Mouse (Mus musculus): ENCODE results near the gene Pik3r5.

The Pik3r5 gene

GRCm38 (mm10) chr11:68519815-68520214 lies 87.9 kb downstream of the Pik3r5 start:
- DNase-seq (ENCODE audit: low read depth in 2 of 2, low spot score in 2 of 2), result no peak

GRCm38 (mm10) chr11:68520439-68520838 lies 88.5 kb downstream of the Pik3r5 start:
- DNase-seq (ENCODE audit: low read depth in 2 of 2, low spot score in 2 of 2), result no peak

GRCm38 (mm10) chr11:68521352-68521751 lies 89.4 kb downstream of the Pik3r5 start:
- DNase-seq (ENCODE audit: low read depth in 2 of 2, low spot score in 2 of 2), result no peak

DNA sequence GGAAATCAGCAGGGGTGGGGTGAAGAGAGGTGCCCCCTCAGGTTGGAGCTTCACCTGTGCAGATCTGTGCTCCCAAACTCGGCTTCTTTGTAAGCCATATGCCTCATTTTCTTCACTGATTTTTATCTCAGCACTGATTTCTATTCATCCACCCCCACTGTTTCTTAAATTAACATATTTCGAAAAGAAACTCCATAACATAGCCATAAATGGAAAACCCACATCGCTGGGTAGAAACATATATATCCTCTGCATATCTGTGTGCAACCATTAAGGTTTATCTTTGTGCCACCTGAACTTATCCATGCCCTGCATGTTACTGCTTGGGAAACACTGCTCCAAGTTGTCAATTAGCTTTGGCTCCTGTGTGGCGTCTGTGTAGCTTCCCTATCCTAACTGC lies 94.5 kb downstream of the Pik3r5 start:
- DNase-seq (ENCODE audit: low read depth in 2 of 2, low spot score in 2 of 2), result no peak

DNA sequence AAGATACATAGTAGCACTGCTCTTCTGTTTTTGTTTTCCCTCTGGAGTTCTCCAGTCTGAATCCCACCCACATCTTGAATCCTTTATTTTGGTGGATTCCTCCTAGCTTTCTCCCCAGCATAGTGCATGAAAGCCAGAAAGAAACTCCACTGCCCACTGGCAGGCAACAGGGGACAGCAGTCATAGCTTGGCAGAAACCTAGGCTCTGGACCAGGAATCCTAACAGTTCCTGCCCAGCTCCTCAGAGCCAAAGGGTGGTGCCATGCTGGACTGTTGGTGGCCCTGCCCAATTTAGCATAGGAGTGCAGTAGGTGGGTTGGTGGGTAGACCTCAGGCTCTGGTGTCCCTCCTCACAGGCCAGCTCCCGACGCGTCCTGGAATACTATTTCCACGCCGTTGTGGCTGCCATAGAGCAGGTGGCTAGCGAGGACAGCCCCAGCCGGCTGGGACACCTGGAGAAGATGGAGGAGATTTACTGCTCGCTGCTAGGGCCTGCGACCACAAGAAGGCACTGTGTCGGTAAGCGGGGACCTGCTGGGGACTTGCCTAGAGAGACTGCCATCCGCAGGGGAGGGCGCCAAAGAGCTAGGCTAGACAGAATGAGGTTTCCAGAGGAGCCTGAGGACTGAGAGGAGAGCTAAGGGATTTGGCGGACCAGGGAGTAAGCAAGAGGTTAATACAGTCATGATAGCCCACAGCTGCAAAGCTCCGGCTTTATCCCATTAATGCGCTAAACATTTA lies 99.3 kb downstream of the Pik3r5 start:
- no peak for DNase-seq (ENCODE audit: low read depth in 2 of 2, low spot score in 2 of 2)

- no peak for DNase-seq (ENCODE audit: low read depth in 2 of 2, low spot score in 2 of 2)
Measured at GRCm38 (mm10) chr11:68531941-68532535, 100.1 kb downstream of the Pik3r5 start.

DNA sequence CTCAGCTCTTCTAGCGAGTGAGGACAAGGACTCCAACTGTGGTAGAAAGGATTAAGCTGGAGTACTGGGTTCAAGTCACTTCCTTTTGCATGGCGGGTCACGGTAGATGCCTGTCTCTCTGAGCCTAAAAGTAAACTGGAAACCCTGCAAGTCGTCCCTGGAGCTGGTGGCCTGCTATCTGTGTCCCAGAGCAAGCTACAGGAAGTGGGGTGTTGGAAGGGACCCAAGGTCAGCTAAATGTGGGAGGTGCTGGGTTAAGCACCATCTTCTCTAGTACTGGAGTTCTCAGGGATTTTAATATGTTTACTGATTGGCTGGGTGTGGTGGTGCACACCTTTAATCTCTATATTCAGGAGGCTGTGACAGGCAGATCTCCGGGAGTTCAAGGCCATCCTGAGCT lies 100.9 kb downstream of the Pik3r5 start:
- DNase-seq (ENCODE audit: low read depth in 2 of 2, low spot score in 2 of 2), result no peak

DNA sequence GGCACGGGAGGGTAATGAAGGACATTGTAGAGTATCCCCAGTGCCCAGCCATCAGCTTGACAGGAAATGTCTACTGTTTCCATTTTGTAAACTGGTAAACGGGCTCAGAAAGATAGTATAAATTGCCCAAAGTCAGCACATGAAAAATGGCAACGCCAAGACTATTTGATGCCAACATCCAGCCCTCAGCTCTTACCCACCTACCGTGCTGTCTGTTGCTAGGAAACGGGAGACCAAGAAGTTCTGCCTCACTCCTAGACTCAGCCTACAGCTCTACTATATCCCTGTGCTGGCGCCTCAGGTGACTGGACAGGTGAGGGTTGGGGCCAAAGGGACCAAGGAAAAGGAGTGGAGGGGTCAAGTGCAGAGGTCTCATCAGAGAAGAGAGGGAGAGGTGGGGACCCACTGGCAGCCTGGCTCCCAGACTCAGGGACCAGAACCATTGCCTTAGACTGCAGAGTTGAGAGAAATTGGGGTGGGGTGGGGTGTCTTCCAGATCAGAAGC lies 102.1 kb downstream of the Pik3r5 start:
- no peak for DNase-seq (ENCODE audit: low read depth in 2 of 2, low spot score in 2 of 2)

- DNase-seq (ENCODE audit: low read depth in 2 of 2, low spot score in 2 of 2), result no peak
Measured at GRCm38 (mm10) chr11:68536026-68536425, 104.1 kb downstream of the Pik3r5 start.

DNA sequence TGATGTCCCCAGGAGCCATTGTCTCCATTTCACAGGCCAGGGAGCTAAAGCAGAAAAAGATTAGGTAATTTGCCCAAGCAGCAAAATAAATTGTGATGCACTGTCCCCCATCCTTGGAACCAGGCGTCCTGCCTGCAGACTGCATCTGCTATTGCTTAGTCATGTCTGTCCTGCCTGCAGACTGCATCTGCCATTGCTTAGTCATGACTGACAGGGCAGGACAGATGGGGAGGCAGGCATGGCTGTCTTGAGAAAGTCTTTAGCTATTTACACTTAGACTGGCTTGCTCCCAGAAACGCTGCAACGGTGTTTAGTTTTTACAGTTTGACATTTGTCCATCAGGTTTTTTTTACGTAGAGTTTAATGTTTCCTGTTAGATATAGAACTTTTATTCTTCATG lies 104.5 kb downstream of the Pik3r5 start:
- DNase-seq (ENCODE audit: low read depth in 2 of 2, low spot score in 2 of 2), result no peak

GRCm38 (mm10) chr11:68539621-68540020 lies 107.7 kb downstream of the Pik3r5 start:
- DNase-seq (ENCODE audit: low read depth in 2 of 2, low spot score in 2 of 2), result no peak

GRCm38 (mm10) chr11:68544554-68544953 lies 112.6 kb downstream of the Pik3r5 start:
- DNase-seq (ENCODE audit: low read depth in 2 of 2, low spot score in 2 of 2), result no peak

DNA sequence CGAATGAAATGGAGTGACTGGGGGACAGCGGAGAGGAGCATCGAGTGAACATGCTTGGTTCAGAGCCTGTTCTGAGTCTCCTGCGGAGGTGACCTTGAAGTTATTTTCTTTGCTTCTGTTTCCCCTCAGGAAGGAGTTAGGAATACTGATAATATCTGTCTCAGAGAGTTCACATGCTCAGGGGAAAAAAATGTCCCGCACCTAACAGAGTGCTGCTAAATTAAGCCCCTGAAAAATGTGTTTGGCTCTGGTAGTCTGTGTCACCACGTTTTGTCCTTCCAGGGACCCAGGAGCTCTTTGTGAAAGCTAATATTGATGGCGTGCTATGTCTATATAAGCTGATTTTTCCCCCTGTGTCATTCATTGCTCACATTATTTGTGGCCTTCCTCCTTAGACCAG lies 113.3 kb downstream of the Pik3r5 start:
- DNase-seq (ENCODE audit: low read depth in 2 of 2, low spot score in 2 of 2), result no peak

DNA sequence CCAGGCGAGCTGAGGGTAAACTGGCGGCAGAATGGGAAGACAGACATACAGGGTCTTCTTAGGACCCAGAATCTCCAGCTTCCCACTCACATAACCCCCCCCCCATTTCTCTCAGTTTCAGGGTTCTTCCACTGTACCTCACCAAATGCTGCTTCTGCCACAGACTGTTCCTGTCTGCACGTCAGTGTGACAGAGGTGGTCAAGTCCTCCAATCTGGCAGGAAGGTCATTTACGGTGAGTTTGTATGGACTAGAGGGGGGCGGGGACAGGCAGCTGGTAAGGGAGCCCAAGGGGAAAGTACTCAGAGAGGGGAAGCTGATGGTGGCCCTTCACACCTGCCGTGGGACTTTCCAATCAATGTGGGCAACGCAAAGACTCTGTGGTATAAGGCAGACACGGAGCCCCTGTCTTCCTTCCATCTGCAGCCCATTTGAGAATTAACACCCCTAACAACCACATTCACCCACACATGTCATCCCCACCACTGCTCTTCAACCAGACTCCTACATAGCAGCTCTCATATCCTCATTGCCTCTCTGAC lies 113.8 kb downstream of the Pik3r5 start:
- DNase-seq (ENCODE audit: low read depth in 2 of 2, low spot score in 2 of 2), result no peak

Measured in CD8-positive naive resting alpha-beta T cell, adult 2 months (primary cell).